Mouse (Mus musculus) embryo, embryonic 11 days (tissue): ENCODE data around the gene Ap1ar.

Source experiments
- DNase-seq: peaks from one replicate; pipeline ENCODE4 v3.0.0-alpha.2; 2015

Gene Ap1ar

GRCm38 (mm10) chr3:127837972-127838644, 785 bp upstream of the Ap1ar start:
- DNase-seq, result no peak

DNA sequence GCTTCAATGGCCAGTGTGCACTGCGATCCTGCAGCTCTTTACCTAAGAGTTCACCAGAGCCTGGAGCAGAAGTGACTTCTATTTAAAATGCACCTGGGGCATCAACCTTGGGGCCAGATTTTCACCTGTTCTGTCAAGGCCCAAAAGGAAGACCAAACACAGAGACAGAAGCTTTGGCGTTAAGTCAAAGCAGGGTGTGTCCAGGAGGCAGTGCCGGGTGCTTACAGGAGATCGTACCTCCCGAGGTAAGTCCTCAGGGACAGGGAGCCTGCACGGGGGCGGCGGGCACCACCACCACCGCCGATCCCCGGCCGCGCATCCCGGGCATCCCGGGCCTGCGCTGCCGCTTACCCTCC, 547 bp downstream of the Ap1ar start:
- no peak for DNase-seq

DNA sequence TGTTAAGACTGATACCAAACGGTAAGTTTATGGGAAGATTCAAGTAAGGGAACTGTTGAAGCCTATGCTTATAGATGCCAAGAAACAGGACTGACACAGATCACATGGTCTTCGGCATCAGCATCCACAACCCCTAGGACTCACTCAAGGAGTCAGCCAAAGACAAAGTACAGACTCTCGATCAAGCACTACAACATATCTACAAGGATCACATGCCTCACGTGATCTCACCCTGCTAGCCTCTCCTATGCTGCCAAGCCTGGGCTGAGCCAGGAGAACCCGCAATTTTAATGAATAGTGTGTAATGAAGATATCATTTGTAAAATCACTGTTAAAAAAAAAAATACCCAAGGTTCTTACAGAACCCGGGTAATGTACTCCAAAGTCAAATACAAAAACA, 1.7 kb downstream of the Ap1ar start:
- DNase-seq, result no peak

DNA sequence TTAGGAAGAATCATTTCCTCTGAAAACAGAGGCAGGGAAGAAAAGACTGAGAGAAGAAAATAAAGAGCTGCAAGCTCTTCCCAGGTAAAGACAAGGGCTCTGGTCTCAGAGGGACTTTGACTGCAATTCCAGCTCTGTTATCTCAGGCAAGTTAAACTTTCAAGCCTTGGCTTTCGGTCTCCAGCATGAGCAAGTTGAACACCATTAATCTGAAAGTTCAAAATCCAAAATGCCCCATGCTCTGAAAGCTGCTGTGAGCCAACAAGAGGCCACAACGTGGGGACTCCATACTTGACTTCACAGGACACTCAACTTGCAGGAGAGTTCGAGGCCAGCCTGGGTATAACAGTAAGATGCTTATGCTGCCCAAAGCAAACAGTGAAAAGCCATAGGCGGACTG, 3.3 kb downstream of the Ap1ar start:
- no peak for DNase-seq

DNA sequence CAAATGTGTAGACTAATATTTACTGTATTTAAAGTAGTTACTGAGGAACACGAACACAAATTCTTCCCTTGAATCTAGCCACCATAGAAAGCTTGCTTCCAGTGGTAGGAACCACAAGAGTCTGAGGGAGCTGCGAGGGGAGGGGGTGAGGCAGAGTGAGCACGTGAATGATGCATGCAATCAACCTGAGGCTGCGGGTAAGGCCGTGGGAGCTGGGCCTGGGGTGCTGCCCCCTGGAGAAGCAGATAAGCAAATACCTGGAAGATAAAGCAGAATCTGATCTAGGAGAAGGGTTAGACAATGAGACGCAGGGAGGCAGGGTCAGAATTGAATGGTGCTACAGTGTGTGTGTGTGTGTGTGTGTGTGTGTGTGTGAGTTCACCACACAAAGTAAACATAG, 6.2 kb downstream of the Ap1ar start:
- no peak for DNase-seq

- DNase-seq, result no peak
Observed at GRCm38 (mm10) chr3:127830183-127830582, 7.1 kb downstream of the Ap1ar start.

- DNase-seq, result peak; percentile 22
Observed at GRCm38 (mm10) chr3:127827123-127827522, 10.2 kb downstream of the Ap1ar start.

DNA sequence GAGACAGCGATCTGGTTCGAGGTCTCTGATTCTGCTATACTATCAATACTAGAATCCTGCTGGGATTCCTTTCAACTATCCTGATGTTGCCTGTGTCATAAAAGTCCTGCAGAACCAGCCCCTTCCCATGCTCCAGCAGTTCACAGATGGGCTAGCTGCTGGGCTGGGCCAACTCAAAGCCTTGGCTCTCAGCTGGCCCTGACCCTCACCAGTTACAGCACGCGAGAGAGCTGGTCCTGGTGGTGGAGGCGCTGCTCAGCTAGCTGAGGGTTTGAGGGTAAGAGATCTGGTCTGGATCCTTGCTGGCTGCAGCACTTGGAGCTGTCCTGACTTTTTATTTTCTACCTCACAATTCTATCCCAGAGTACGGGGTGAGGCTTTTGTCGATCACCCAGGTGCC, 10.8 kb downstream of the Ap1ar start:
- no peak for DNase-seq

DNA sequence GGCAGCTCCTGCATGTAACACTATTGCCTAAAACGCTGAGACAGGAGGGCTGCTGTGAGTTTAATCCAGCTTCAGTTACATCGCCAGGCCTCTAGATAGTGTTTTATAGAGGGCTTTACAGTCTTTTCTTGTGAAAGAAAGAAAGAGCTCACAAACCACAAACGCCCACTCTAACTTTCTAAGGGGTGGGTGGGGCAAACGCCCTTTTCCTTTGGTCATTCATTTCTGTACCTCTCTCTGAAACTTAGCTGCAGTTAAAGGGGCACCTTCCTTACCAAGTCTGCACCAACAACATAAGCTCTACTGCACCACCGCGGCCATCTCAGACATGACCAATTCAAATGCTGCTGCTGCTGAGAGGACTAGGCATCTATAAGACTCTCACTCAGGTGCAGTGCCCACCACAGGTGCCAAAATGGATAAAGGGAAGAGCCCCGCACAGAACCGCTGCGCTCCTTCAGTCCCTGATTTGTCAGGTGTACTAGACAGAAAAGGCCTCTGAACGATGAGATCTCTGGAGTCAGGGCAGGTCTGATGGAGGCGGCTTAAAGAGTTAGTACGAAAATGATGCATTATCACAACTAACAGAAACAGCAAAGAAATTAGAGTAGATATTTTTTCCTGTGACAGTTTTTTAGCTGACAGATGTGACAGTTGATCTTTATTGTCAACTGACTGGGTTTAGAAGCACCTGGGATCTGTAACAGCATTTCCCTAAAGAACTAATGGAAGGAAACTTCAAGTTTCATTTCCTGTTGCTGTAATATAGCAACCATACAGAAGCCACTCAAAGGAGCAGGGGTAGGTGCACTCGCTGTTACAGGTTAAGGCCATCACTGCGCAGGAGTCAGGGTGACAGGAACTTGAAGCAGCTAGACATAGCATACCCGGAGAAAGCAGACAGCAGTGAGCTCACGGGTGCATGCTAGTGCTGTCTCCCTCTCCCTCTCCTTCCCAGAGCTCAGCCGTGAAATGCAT, 13.1 kb downstream of the Ap1ar start:
- no peak for DNase-seq

DNA sequence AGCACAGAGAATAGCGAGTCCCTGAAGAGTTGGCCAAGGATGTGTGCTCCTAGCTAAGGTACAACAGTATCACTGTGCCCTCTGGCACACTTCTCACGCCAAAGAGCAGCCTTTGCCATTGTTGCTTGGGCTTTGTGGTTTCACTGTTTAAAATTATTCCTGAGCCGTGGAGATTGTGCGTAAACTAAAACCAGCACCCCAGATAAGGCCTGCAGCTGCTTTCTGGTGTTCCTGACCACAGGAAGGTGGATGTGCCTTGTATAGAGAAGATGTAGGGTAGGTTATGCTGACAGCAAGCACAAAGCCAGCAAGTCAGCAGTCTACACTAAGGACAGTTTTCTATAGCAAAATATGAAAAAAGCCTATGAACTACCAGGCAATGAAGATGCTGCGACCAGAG, 16.1 kb downstream of the Ap1ar start:
- DNase-seq, result no peak

DNA sequence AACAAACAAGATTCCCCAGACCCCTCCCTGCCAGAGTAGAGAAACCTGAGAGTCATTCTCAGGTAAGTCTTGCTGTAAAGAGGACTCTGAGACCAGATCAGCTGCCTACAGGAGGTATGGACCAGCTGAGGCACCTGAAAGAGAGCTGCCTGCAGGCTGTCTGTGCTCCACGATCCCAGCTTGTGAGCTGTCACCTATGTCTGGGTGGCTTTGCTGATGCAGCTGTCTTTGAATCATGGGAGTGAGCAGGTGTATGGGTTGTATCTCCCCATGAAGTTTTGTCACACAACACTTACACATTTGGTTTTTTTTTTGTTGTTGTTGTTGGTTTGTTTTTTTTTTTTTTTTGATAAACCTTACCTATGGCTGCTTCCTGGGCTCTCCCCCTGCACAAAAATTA, 16.9 kb downstream of the Ap1ar start:
- no peak for DNase-seq

GRCm38 (mm10) chr3:127818694-127819663, 18.3 kb downstream of the Ap1ar start:
- DNase-seq, result no peak

GRCm38 (mm10) chr3:127817120-127817683, 20.1 kb downstream of the Ap1ar start:
- DNase-seq, result no peak

DNA sequence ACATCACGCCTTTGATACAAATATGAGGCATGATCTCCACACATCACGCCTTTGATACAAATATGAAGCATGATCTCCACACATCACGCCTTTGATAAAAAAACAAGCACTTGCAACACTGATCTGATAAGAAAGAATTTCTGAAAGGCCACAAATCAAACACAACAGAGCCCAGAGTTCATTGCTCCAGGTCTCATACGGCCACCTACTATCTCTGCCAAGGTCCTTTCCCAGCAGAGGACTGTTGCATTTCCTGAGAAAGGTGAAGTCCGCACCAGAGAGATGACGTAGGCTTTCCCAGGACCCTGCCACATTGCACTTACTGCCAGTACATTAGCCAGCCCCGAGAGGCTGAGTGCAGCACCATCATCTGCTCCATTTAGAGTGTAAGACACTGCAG, 28.2 kb downstream of the Ap1ar start:
- no peak for DNase-seq

- DNase-seq, result no peak
Observed at GRCm38 (mm10) chr3:127807846-127808245, 29.5 kb downstream of the Ap1ar start.

- no peak for DNase-seq
Observed at GRCm38 (mm10) chr3:127805991-127806390, 31.3 kb downstream of the Ap1ar start.

DNA sequence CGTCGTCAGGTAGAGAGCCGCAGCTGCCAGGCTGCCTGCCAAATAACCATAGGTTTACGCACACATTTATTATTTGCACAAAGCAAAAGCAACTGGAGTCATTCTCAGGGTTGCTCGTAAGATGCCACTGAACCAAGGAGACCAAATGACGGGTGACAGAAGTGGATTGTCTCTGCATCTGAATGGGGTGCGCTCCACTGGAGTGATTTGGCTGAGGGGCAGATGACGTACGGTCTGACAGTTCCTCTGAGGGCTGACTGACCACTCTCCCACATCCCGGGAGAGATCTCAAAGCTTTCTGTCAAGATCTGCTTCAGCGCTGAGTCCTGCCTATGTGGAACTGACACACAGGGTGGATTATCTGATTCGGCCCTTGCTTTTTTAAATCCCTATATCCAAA, 32.3 kb downstream of the Ap1ar start:
- no peak for DNase-seq

GRCm38 (mm10) chr3:127804439-127804838, 32.9 kb downstream of the Ap1ar start:
- DNase-seq, result no peak

DNA sequence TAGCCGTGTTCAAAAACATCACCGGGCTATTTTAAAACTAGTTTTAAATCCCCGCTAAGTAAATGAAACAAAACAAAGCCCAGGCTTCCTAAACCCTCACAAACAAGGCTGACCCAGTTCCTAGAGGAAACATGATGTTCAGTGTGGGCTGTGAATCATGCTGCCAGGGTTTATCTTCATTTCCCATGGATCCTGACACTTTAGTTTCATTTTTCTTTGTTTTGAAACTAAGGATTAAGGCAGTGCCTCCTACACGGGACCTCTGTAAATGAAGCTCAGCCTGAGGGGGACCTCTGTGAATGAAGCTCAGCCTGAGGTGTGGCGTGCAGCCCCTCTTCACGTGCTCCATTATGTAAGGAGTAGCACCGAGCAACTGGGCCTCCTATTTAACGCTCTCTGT, 34.5 kb downstream of the Ap1ar start:
- no peak for DNase-seq

GRCm38 (mm10) chr3:127801162-127801561, 36.2 kb downstream of the Ap1ar start:
- DNase-seq, result no peak

DNA sequence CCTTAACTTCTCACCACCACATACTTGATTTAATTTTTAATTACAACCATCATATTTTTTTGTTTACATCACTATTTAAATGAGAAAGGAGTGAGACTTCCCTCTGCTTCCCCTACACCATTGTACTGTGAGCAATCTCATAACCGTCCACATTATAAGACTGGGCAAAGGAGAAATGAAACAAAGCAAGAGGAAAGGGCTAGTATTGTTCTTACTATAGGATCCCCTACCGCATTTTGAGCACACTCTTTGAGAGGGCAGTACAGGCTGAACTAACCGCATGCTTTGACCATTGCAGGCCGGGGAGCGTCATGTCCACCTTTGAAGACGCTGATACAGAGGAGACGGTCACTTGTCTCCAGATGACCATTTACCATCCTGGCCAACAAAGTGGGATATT, 41.1 kb downstream of the Ap1ar start:
- DNase-seq, result no peak

GRCm38 (mm10) chr3:127795762-127796161, 41.6 kb downstream of the Ap1ar start:
- DNase-seq, result no peak

DNA sequence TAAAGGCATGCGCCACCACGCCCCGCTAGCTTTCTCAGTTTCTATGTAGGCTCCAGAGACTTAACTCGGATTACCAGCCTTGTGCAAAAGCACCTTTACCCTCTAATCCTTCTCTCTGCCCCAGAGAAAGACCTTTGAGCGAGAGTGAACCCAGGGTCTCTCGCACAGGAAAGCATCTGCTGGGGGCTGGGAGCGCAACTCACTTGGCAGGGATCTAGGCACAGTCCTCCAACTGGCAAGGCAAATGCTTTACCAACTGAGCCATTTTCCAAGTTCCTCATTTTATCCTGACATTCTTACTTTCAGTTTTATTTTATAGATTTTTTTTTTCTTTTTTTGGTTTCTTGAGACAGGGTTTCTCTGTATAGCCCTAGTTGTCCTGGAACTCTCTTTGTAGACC, 44.3 kb downstream of the Ap1ar start:
- no peak for DNase-seq
